10 mouse cellular contexts compared by ENCODE assay signal in the genomic region with DNA sequence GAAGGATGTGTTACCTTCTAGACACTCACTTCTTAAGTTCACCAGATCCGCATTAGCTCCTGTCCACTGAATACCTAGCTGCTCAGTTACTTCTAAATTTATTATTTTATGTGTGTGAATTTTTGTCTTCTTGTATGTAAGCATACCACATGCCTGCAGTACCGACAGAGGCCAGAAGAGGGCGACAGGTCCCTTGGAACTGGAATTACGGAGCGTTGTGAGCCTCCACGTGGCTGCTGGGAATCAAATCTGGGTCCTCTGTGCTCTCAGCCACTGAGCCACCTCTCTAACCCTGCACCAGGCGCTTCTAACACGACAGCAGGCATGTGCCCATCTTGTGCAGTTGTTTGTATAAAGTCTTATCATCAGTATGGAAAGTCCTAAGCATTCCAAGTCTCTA. TPM values are rescaled to one million over a fixed set of nuclear protein-coding genes. Genes with fewer than 3 reads are reported as not detected.
A peak's percentile ranks its signal among the peaks of the same experiment; 100 is the strongest.
DNase-seq lines count a peak whose midpoint lies in the region; TF ChIP-seq lines count a peak whose summit lies in the region.
"Had no signal": no experiment of that assay in that cellular context is flagged by ENCODE, and none has a peak within 500 bp of the region (broad histone marks: within the 10 kb centered on the region; RNA-seq: fewer than 3 reads in every experiment).

No protein-coding gene starts in this region.

- DNase-seq in heart, adult 2 months: no peak
- no peak for DNase-seq in heart, embryonic 10.5 days (ENCODE audit: low spot score)
- peak; percentile 13 for DNase-seq in lung, postnatal 14 days
- DNase-seq in lung, postnatal 25 days (ENCODE audit: low spot score): no peak
- DNase-seq in NIH3T3 (ENCODE audit: low read depth): peak; percentile 6
- DNase-seq in naive thymus-derived CD4-positive, alpha-beta T cell, adult 2 months (ENCODE audit: low read depth): peak; percentile 6
- no peak for DNase-seq in adrenal gland, adult 2 months
- DNase-seq in T-cell, adult 2 months (ENCODE audit: low spot score): no peak

- H3K4me3 ChIP-seq in heart, adult 2 months: no peak overlapping the region
- no peak overlapping the region for H3K4me3 ChIP-seq in heart, embryonic 10.5 days
- H3K4me3 ChIP-seq: erythroblast, embryonic 14.5 days; midbrain, embryonic 13.5 days had no signal

- intact Hi-C loops in heart, adult 2 months (cut with DNase I): no loop called here

- H3K9ac ChIP-seq in heart, adult 2 months (ENCODE audit: low read depth, low read length): no peak overlapping the region
- H3K9ac ChIP-seq: midbrain, embryonic 13.5 days had no signal

- no peaks in the 10 kb centered on the region for H3K79me2 ChIP-seq in heart, adult 2 months (replicated peaks; ENCODE audit: control insufficient read depth, insufficient read depth, low read length)

- no peak for TF ChIP-seq POLR2A in heart, adult 2 months (IDR thresholded peaks at IDR 0.05; ENCODE audit: insufficient read depth, low read depth, low read length)

- no peaks in the 10 kb centered on the region; the same call in 1 of the 2 replicates for H3K27me3 ChIP-seq in heart, adult 2 months (ENCODE audit: control insufficient read depth, insufficient read depth, low read length)
- H3K27me3 ChIP-seq in heart, embryonic 10.5 days (ENCODE audit: insufficient read depth, poor library complexity, severe bottlenecking): peaks cover 73% of the 10 kb centered on the region

- H3K9me3 ChIP-seq in heart, embryonic 10.5 days: peaks cover 6% of the 10 kb centered on the region; the same call in 1 of the 2 replicates

- H3K4me1 ChIP-seq in heart, adult 2 months (ENCODE audit: control insufficient read depth, insufficient read depth, low read length): no peaks in the 10 kb centered on the region
- H3K4me1 ChIP-seq in heart, embryonic 10.5 days: peaks cover 12% of the 10 kb centered on the region; the same call in 1 of the 2 replicates

- TF ChIP-seq CTCF in heart, adult 2 months (IDR thresholded peaks at IDR 0.05): peak; percentile 62

- no peak overlapping the region for H3K27ac ChIP-seq in heart, adult 2 months
- H3K27ac ChIP-seq in heart, embryonic 10.5 days: no peak overlapping the region
- H3K27ac ChIP-seq: midbrain, embryonic 13.5 days had no signal

- TF ChIP-seq EP300 in heart, adult 2 months (IDR thresholded peaks at IDR 0.05; ENCODE audit: insufficient read depth, low read depth, low read length): no peak

- WGBS in heart, adult 2 months: 65% methylated on average over 8 of the region's 8 CpGs
- 56% methylated on average over 8 of the region's 8 CpGs for WGBS in heart, embryonic 10.5 days

- H3K36me3 ChIP-seq in heart, adult 2 months (ENCODE audit: control insufficient read depth, insufficient read depth, low read length): no peaks in the 10 kb centered on the region
- H3K36me3 ChIP-seq in heart, embryonic 10.5 days: no peaks in the 10 kb centered on the region

RNA-seq across cellular contexts. Expression of a gene that starts 44.8 kb away (rescaled TPM):
- total RNA-seq in heart, adult 2 months (2021): under 1 TPM; 0.08 to 0.09 TPM
- 0.15 and 0.25 TPM in 2 replicates for polyA plus RNA-seq in heart, adult 2 months (2012; rRNA removed)
- 0.16 and 0.63 TPM in 2 replicates for polyA plus RNA-seq in heart, embryonic 10.5 days (2016; fragmentation: Nextera tagmentation; extraction: Ambion mirVana)
- total RNA-seq in adrenal gland, adult 2 months (2021): 1 to 10 TPM; 7.0 to 8.9 TPM
- 3.7 and 5.1 TPM in 2 replicates for polyA plus RNA-seq in adrenal gland, adult 2 months (2012; rRNA removed)
- polyA plus RNA-seq: erythroblast, embryonic 14.5 days had no signal

Comparison
In these comparisons a context has a peak if more than half of its experiments do, and no peak if none do; other contexts are left out.
1. DNase-seq: peak in lung, postnatal 14 days (single experiment), NIH3T3 (single experiment) and naive thymus-derived CD4-positive, alpha-beta T cell, adult 2 months (single experiment); none in heart, adult 2 months (0 of 2), heart, embryonic 10.5 days (single experiment), lung, postnatal 25 days (single experiment), adrenal gland, adult 2 months (single experiment) and T-cell, adult 2 months (single experiment).